Mouse (Mus musculus) heart, embryonic 14.5 days (tissue): ENCODE data around the gene Psmb9. TPM values are rescaled to one million over a fixed set of nuclear protein-coding genes. Genes with fewer than 3 reads are reported as not detected.
A peak's percentile ranks its signal among the peaks of the same experiment; 100 is the strongest.

ENCODE experiments used
- ATAC-seq: fragments of 200-750 bp; cut with Nextera tagmentation; 2 replicates; pipeline ENCODE4 v1.8.0; 2017; ENCODE audit warnings: low read depth, moderate TSS enrichment; ENCODE audit not compliant: insufficient number of reproducible peaks, insufficient read depth, low FRiP score
- H3K27ac ChIP-seq, 2 experiments: fragments of 200-500 bp in 1 of 2; fragments of 300-500 bp in 1 of 2; sonication (generic) in 1 of 2; replicated peaks in 1 of 2; 2 replicates each; pipeline ENCODE4 v1.5.1; 2012 to 2014; ENCODE audit warnings: low read depth in 2 of 2, low read length in 2 of 2, control low read depth in 1 of 2, mild to moderate bottlenecking in 1 of 2, mixed read lengths in 1 of 2; ENCODE audit not compliant: control insufficient read depth in 1 of 2, insufficient read depth in 1 of 2
- H3K27me3 ChIP-seq: fragments of 300-500 bp; sonication (generic); 2 replicates; pipeline ENCODE4 v1.6.1; 2014; ENCODE audit warnings: mild to moderate bottlenecking, low read length, control low read depth; ENCODE audit not compliant: control insufficient read depth, insufficient read depth
- H3K36me3 ChIP-seq: fragments of 300-500 bp; sonication (generic); 2 replicates; pipeline ENCODE4 v1.6.1; 2014; ENCODE audit warnings: mild to moderate bottlenecking, control low read depth, low read length, mixed read lengths; ENCODE audit not compliant: control insufficient read depth, insufficient read depth
- H3K4me1 ChIP-seq, 2 experiments: fragments of 200-500 bp in 1 of 2; fragments of 300-500 bp in 1 of 2; sonication (generic) in 1 of 2; 2 replicates each; pipeline ENCODE4 v1.6.1; 2012 to 2014; ENCODE audit warnings: low read length in 2 of 2, control low read depth in 1 of 2, mixed read lengths in 1 of 2; ENCODE audit not compliant: control insufficient read depth in 2 of 2, insufficient read depth in 2 of 2
- H3K4me2 ChIP-seq: fragments of 300-500 bp; sonication (generic); 2 replicates; pipeline ENCODE4 v1.6.1; 2014; ENCODE audit warnings: mild to moderate bottlenecking, low read length
- H3K4me3 ChIP-seq, 2 experiments: fragments of 200-500 bp in 1 of 2; fragments of 300-500 bp in 1 of 2; sonication (generic) in 1 of 2; 2 replicates each; pipeline ENCODE4 v1.5.1; 2012 to 2014; ENCODE audit warnings: low read length in 2 of 2, mild to moderate bottlenecking in 2 of 2, control low read depth in 1 of 2, low read depth in 1 of 2, moderate library complexity in 1 of 2; ENCODE audit not compliant: control insufficient read depth in 1 of 2, insufficient read depth in 1 of 2
- H3K9ac ChIP-seq: fragments of 300-500 bp; sonication (generic); 2 replicates; pipeline ENCODE4 v1.6.1; 2014; ENCODE audit warnings: mild to moderate bottlenecking, low read length
- H3K9me3 ChIP-seq: fragments of 300-500 bp; sonication (generic); 2 replicates; pipeline ENCODE4 v1.6.1; 2016; ENCODE audit warnings: low read length, control low read depth; ENCODE audit not compliant: control insufficient read depth
- WGBS: fragments of 180-500 bp; shearing (Covaris S2); extraction: QIAGEN DNeasy Blood & Tissue Kit; methylation state at CpG from one replicate; pipeline ENCODE4 v1.1.7; 2014; 5-methylcytosine and 5-hydroxymethylcytosine counted together
- polyA plus RNA-seq: library from polyadenylated mRNA; unstranded; fragments of >200 nt; fragmentation: Nextera tagmentation; extraction: Ambion mirVana; gene quantifications from 2 replicates; pipeline ENCODE4 v1.2.1, GENCODE M21; 2014

The Psmb9 gene
- polyA plus RNA-seq, 1 experiment from 2014 or later = 1.7 TPM

- Histone ChIP-seq H3K4me3 (peak overlapping the region in 1 of 2 experiments; percentile 81; a peak in 2 of 4 replicates), H3K27me3 (peaks cover 46% of the 10 kb centered on the region), H3K9ac (no peak overlapping the region; the same call in 1 of the 2 replicates), H3K4me1 (peaks cover 4 to 5% of the 10 kb centered on the region in 2 experiments; a peak in 2 of 4 replicates), H3K9me3 (no peaks in the 10 kb centered on the region), H3K27ac (no peak overlapping the region), H3K36me3 (no peaks in the 10 kb centered on the region), H3K4me2 (peak overlapping the region; percentile 97)
- 17% methylated on average over 9 of the region's 9 CpGs for WGBS
- ATAC-seq = no peak
Measured at GRCm38 (mm10) chr17:34205746-34206176, 18.2 kb upstream of the Psmb9 start.

- no peak overlapping the region for H3K27ac ChIP-seq
- H3K36me3 ChIP-seq = no peaks in the 10 kb centered on the region
- ATAC-seq = no peak
- peak overlapping the region; percentile 80 for H3K9ac ChIP-seq
- H3K9me3 ChIP-seq = no peaks in the 10 kb centered on the region
- H3K4me3 ChIP-seq = peak overlapping the region; percentile 81 to 92
- peaks cover 4 to 5% of the 10 kb centered on the region in 2 experiments; a peak in 2 of 4 replicates for H3K4me1 ChIP-seq
- H3K4me2 ChIP-seq = peak overlapping the region; percentile 97
- WGBS = 8% methylated on average over 18 of the region's 18 CpGs
- H3K27me3 ChIP-seq = peaks cover 45% of the 10 kb centered on the region
Measured at GRCm38 (mm10) chr17:34205021-34205745, 17.6 kb upstream of the Psmb9 start.

GRCm38 (mm10) chr17:34204303-34205010 is 16.9 kb upstream of the Psmb9 start:
- peaks cover 44% of the 10 kb centered on the region for H3K27me3 ChIP-seq
- no peak for ATAC-seq

GRCm38 (mm10) chr17:34203444-34203843 is 15.9 kb upstream of the Psmb9 start, which contains the start of gene Tap2:
Gene Tap2, plus strand, starts transcription at chr17:34203527.
- Histone ChIP-seq H3K9ac (peak within 1 kb of the TSS; percentile 80), H3K36me3 (no peaks in the 10 kb centered on the region), H3K4me2 (peak within 1 kb of the TSS; percentile 97), H3K27ac (no peak within 1 kb of the TSS), H3K27me3 (peaks cover 47% of the 10 kb centered on the region), H3K4me3 (peak within 1 kb of the TSS; percentile 81 to 92), H3K4me1 (peaks cover 4 to 5% of the 10 kb centered on the region in 2 experiments; a peak in 3 of 4 replicates), H3K9me3 (no peaks in the 10 kb centered on the region)
- no peak for ATAC-seq
- 76% methylated on average over 5 of the region's 5 CpGs for WGBS

More at GRCm38 (mm10) chr17:34204303-34205010, 16.9 kb upstream of the Psmb9 start:
- H3K9me3 ChIP-seq = no peaks in the 10 kb centered on the region
- H3K4me1 ChIP-seq = peaks cover 4 to 5% of the 10 kb centered on the region in 2 experiments; a peak in 2 of 4 replicates
- no peaks in the 10 kb centered on the region for H3K36me3 ChIP-seq
- peak overlapping the region; percentile 97 for H3K4me2 ChIP-seq
- no peak overlapping the region for H3K27ac ChIP-seq
- H3K4me3 ChIP-seq = peak overlapping the region; percentile 81 to 92
- peak overlapping the region; percentile 80 for H3K9ac ChIP-seq
- under 1% methylated on average over 44 of the region's 44 CpGs for WGBS

- H3K4me3 ChIP-seq = no peak overlapping the region
- no peak for ATAC-seq
- H3K27ac ChIP-seq = no peak overlapping the region
- no peak overlapping the region for H3K9ac ChIP-seq
- WGBS = 76% methylated on average over 4 of the region's 4 CpGs
- H3K4me1 ChIP-seq = peaks cover 5 to 10% of the 10 kb centered on the region in 2 experiments; a peak in 3 of 4 replicates
- no peaks in the 10 kb centered on the region for H3K36me3 ChIP-seq
- peaks cover 52% of the 10 kb centered on the region for H3K27me3 ChIP-seq
- H3K4me2 ChIP-seq = no peak overlapping the region
- H3K9me3 ChIP-seq = no peaks in the 10 kb centered on the region
Measured at GRCm38 (mm10) chr17:34202760-34203442, 15.3 kb upstream of the Psmb9 start.

GRCm38 (mm10) chr17:34201506-34202055 is 14.0 kb upstream of the Psmb9 start:
- H3K27me3 ChIP-seq = peaks cover 60% of the 10 kb centered on the region
- no peak for ATAC-seq
- no peak overlapping the region for H3K27ac ChIP-seq

More at GRCm38 (mm10) chr17:34201506-34202055, 14.0 kb upstream of the Psmb9 start:
- Histone ChIP-seq H3K9ac (no peak overlapping the region), H3K4me1 (peaks cover 7 to 20% of the 10 kb centered on the region in 2 experiments; a peak in 3 of 4 replicates), H3K4me3 (no peak overlapping the region), H3K4me2 (no peak overlapping the region), H3K9me3 (no peaks in the 10 kb centered on the region), H3K36me3 (no peaks in the 10 kb centered on the region)
- WGBS = 61% methylated on average over 7 of the region's 7 CpGs
